Mouse (Mus musculus): ENCODE data around the gene B4galt3. TPM values are rescaled to one million over a fixed set of nuclear protein-coding genes. Genes with fewer than 3 reads are reported as not detected.
"Not testable (repeated sequence)": the region's sequence is repeated elsewhere in the genome, so short reads cannot be mapped to it uniquely, and the experiment has no call there.

Gene B4galt3
- total RNA-seq, 1 experiment from 2014 or later: 34.1 TPM

DNA sequence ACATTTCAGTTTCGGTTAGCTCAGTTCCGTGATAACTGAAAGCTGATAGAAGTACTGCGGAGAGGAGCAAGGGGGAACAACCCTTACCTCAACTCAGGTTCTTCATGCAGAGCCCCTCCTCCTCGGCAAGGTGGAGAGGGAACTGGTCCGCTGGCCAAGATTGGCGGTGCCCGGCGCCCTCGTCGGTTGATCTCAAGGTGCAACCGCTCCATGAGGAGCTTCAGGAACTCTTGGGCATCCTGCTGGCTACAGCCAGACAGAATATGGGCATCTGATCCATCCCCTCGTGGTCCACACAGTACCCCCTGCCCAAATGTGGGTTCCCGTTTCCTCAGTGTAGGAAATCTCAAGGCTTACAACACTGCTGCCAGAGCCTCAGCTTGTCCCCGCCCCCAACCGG is 14.4 kb downstream of the B4galt3 start:
- no peak for DNase-seq

GRCm38 (mm10) chr1:171285096-171285892 is 15.2 kb downstream of the B4galt3 start:
- no peak for DNase-seq

- no peak for DNase-seq
Measured at GRCm38 (mm10) chr1:171286517-171286916, 16.4 kb downstream of the B4galt3 start.

- peak; percentile 98 for DNase-seq
Measured at GRCm38 (mm10) chr1:171287136-171288081, 17.3 kb downstream of the B4galt3 start, which contains the start of gene Usp21. Usp21 (minus strand) TSS chr1:171287991.

DNA sequence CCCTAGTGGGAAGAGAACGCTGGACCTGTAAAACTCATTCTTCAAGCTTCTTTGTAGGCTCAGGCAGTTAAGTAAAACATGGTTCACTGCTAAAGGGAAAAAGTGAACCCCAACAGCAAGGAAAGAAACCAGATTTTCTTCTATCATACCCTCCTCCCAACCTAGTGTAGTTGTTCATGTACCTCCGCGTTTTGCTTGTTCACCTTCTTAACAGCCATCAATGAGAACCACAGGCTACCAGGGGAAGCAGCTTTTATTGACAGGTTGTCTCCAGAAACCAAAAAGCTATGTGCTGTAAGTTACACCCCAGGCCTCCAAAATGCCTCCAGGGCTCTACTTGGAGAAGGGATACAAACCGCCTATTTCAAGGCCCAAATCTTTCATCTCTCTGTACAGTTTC is 18.2 kb downstream of the B4galt3 start:
- DNase-seq: no peak

GRCm38 (mm10) chr1:171293351-171293750 is 23.2 kb downstream of the B4galt3 start:
- no peak for DNase-seq

DNA sequence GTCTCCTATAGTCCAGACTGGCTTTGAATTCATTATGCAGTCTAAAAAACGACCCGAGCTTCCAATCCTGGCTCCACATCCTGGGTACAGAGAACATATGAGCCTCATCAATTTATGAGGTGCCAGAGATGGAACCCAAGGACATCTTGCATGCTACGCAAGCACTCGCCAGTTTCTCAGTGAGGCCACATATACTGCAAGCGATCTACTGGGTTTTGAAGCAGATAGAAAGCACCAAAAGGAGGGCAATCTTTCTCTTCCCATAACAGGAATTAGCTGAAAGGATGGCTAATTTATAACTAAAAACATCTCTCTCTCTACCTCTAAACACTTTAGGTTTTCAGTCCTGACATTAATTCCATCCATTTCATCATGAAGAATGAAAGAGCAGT is 23.8 kb downstream of the B4galt3 start:
- DNase-seq: peak; percentile 49

GRCm38 (mm10) chr1:171294298-171295062 is 24.4 kb downstream of the B4galt3 start, which contains the start of gene Ufc1:
Ufc1 (minus strand) TSS chr1:171295024.
- peak; percentile 90 for DNase-seq

DNA sequence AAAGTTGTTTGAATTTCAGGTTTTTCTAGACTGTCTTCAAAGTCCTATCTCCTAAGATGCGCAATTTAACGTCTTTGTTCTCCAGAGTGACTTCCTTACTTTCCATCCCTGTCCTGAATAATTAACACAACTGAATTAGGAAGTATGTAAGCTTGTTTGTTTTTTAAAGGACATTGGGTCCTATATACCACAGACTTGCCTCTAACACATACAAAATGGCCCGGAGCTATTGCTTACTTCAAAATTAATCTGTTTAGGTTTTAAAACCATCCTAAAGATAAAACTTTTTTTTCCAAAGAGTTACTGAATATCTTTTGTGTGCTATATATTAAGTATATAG is 24.9 kb downstream of the B4galt3 start:
- DNase-seq: no peak

GRCm38 (mm10) chr1:171298226-171298625 is 28.1 kb downstream of the B4galt3 start:
- DNase-seq: no peak

DNA sequence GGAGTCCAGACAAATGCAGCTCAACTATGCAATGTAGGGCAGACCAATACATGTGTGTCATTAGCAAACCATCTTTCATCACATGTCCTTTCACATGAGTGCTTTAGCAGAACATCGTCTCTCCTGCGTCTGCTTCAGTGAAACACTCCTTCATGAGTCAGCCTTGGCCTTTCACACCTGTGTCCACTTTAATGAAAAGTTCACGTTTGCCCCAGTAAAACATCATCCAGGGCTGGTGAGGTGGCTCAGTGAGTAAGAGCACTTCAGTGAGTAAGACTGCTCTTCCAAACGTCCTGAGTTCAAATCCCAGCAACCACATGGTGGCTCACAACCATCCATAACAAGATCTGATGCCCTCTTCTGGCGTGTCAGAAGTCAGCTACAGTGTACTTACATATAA is 36.0 kb downstream of the B4galt3 start:
- not testable (repeated sequence) for DNase-seq

DNA sequence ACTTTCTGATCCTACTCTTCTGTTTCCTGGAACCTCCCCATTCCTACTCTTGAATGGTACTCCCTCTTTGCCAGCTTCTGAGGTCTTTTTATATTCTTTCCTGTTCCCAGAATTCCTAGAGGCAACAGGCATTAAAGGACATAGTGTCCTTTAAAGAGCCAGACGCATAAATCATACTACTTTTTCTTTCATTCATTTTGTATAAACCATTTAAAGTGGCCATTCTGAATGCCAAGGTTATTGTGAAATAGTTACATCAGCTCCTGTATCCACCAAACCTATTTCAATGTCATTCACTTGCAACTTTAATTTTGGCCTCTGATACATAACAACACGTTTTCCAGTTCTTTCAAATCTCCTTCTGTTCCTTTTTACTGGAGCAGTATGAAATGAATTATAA is 39.2 kb downstream of the B4galt3 start:
- DNase-seq: no peak

DNA sequence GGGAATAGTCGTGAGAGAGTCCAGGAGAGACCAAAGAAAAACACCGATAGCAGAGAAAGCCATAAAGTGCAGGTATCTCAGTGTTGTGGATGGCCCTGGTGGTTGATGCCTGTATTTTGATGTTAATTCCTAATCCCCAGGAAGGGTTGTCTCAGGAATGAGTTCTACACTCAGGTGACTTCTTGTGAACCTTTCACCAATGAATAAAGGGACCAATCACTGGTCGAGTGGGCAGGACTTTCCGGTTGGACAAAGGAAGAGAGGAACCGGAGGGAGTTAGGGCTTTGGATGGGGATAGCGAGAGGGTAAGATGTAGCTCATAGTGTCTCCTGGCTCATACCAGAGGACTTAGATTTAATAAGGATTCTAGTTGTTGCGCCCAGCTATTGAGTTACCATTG is 49.6 kb downstream of the B4galt3 start:
- DNase-seq: no peak

DNA sequence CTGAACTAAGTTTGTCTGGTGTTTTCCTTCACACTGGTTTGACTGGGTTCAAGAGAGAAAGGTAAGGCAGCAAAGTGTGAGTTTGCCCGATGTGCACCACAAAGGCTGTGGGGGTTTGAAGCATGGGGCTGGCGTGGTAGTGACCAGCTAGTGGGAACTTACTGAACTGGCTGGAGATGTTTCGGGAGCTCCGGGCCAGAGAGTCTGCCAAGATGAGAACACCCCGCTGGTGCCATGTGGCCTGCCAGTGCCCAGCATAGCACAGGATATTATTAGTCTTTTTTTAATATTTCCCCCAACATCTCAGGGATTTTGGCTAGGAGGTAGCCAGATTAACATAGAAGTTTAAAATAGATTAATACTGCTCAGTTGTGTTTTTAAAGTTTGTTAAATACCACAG is 50.0 kb downstream of the B4galt3 start:
- DNase-seq: no peak

GRCm38 (mm10) chr1:171321415-171321814 is 51.3 kb downstream of the B4galt3 start:
- DNase-seq: peak; percentile 47

DNA sequence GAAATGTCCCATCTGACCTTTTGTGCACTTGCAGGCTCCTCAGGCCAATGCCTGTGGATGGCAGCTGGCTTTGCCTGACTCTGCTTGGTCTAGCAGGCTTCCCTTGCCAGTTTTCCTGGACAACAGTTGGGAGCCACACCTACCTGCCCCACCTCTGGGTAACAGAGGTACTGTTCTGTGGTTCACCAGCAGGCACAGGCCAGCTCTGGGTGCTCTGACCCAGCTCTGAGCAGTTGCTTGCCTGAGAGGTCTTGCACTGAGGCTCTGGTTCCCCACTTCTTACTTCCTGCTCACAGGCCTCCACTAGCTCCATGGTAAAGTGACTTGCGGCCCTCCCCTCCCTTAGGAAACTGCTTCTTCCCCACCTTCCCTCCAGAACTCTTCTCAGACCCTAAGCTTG is 51.9 kb downstream of the B4galt3 start:
- no peak for DNase-seq

- DNase-seq: no peak
Measured at GRCm38 (mm10) chr1:171325571-171325970, 55.4 kb downstream of the B4galt3 start.

Other genes with a start within 250 kb of the B4galt3 start
- 8.1 and 10.3 TPM in 2 replicates for gene Fcgr3, start 205.4 kb upstream of the B4galt3 start, total RNA-seq (2021)
- 0.71 and 1.9 TPM in 2 replicates for gene Cfap126, start 156.4 kb upstream of the B4galt3 start, total RNA-seq (2021)
- 733 and 773 TPM in 2 replicates for gene Sdhc, start 119.7 kb upstream of the B4galt3 start, total RNA-seq (2021)
- 1.5 and 3.2 TPM in 2 replicates for gene Mpz, start 119.6 kb upstream of the B4galt3 start, total RNA-seq (2021)
- gene Pcp4l1, start 74.1 kb upstream of the B4galt3 start, total RNA-seq (2021): 37.7 and 40.5 TPM in 2 replicates
- gene Nr1i3, start 56.4 kb upstream of the B4galt3 start, total RNA-seq (2021): 0.83 and 12.4 TPM in 2 replicates
- 52.7 and 58.6 TPM in 2 replicates for gene Tomm40l, start 47.8 kb upstream of the B4galt3 start, total RNA-seq (2021)
- gene Apoa2, start 45.3 kb upstream of the B4galt3 start, total RNA-seq (2021): 80.2 and 1,683 TPM in 2 replicates
- 13.4 and 18.8 TPM in 2 replicates for gene Fcer1g, start 36.0 kb upstream of the B4galt3 start, total RNA-seq (2021)
- 3.1 and 3.4 TPM in 2 replicates for gene Adamts4, start 19.9 kb upstream of the B4galt3 start, total RNA-seq (2021)
- gene Ndufs2, start 18.9 kb upstream of the B4galt3 start, total RNA-seq (2021): 875 and 896 TPM in 2 replicates
- 34.8 and 38.1 TPM in 2 replicates for gene Ppox, start 10.9 kb downstream of the B4galt3 start, total RNA-seq (2021)
- 36.5 and 37.2 TPM in 2 replicates for gene Usp21, start 17.7 kb downstream of the B4galt3 start, total RNA-seq (2021)
- gene Ufc1, start 24.7 kb downstream of the B4galt3 start, total RNA-seq (2021): 128 and 133 TPM in 2 replicates
- gene Dedd, start 58.8 kb downstream of the B4galt3 start, total RNA-seq (2021): 33.7 and 36.1 TPM in 2 replicates
- 62.1 and 62.8 TPM in 2 replicates for gene Nit1, start 75.3 kb downstream of the B4galt3 start, total RNA-seq (2021)
- gene Pfdn2, start 75.3 kb downstream of the B4galt3 start, total RNA-seq (2021): 140 and 148 TPM in 2 replicates
- 3.1 and 5.1 TPM in 2 replicates for gene Klhdc9, start 90.5 kb downstream of the B4galt3 start, total RNA-seq (2021)
- gene Nectin4, start 99.8 kb downstream of the B4galt3 start, total RNA-seq (2021): 0.11 TPM in 2 replicates
- gene Arhgap30, start 118.6 kb downstream of the B4galt3 start, total RNA-seq (2021): 3.4 and 13.3 TPM in 2 replicates
- 49.6 and 69.1 TPM in 2 replicates for gene Usf1, start 141.0 kb downstream of the B4galt3 start, total RNA-seq (2021)
- 2.6 and 11.3 TPM in 2 replicates for gene Tstd1, start 148.5 kb downstream of the B4galt3 start, total RNA-seq (2021)
- gene F11r, start 167.2 kb downstream of the B4galt3 start, total RNA-seq (2021): 59.6 and 66.3 TPM in 2 replicates
- gene Alyref2, start 233.2 kb downstream of the B4galt3 start, total RNA-seq (2021): 7.3 and 9.7 TPM in 2 replicates

Measured in adrenal gland, postnatal 14 days (tissue).